Mouse (Mus musculus) liver, postnatal 0 days (tissue): ENCODE data around the gene Gm49361. TPM values are rescaled to one million over a fixed set of nuclear protein-coding genes. Genes with fewer than 3 reads are reported as not detected.
A peak's percentile ranks its signal among the peaks of the same experiment; 100 is the strongest.

Experiments
- ATAC-seq: fragments of 200-750 bp; cut with Nextera tagmentation; 2 replicates; pipeline ENCODE4 v1.8.0; 2017; ENCODE audit warnings: mild to moderate bottlenecking, moderate library complexity
- DNase-seq: peaks from one replicate; pipeline ENCODE4 v3.0.0-alpha.2; 2016
- H3K27ac ChIP-seq: fragments of 300-500 bp; sonication (generic); 2 replicates; pipeline ENCODE4 v1.5.1; 2014; ENCODE audit warnings: antibody characterized with exemption, moderate library complexity, mild to moderate bottlenecking, low read depth
- H3K27me3 ChIP-seq: fragments of 300-500 bp; sonication (generic); 2 replicates; pipeline ENCODE4 v1.6.1; 2014; ENCODE audit warnings: low read length, control low read depth, mixed read lengths; ENCODE audit not compliant: insufficient read depth
- H3K36me3 ChIP-seq: fragments of 300-500 bp; sonication (generic); replicated peaks from 2 replicates; pipeline ENCODE4 v1.6.1; 2014; ENCODE audit warnings: mild to moderate bottlenecking, control low read depth, low read length, moderate library complexity, mixed read lengths; ENCODE audit not compliant: insufficient read depth
- H3K4me1 ChIP-seq: fragments of 300-500 bp; sonication (generic); 2 replicates; pipeline ENCODE4 v1.6.1; 2014; ENCODE audit warnings: antibody characterized with exemption, mild to moderate bottlenecking, control low read depth; ENCODE audit not compliant: insufficient read depth
- H3K4me2 ChIP-seq: fragments of 300-500 bp; sonication (generic); 2 replicates; pipeline ENCODE4 v1.6.1; 2014; ENCODE audit warnings: low read depth, mild to moderate bottlenecking, low read length, moderate library complexity, mixed read lengths
- H3K4me3 ChIP-seq: fragments of 300-500 bp; sonication (generic); 2 replicates; pipeline ENCODE4 v1.5.1; 2014; ENCODE audit warnings: low read depth, low read length
- H3K9ac ChIP-seq: fragments of 300-500 bp; sonication (generic); replicated peaks from 2 replicates; pipeline ENCODE4 v1.6.1; 2014; ENCODE audit warnings: mild to moderate bottlenecking, moderate library complexity
- H3K9me3 ChIP-seq: fragments of 300-500 bp; sonication (generic); 2 replicates; pipeline ENCODE4 v1.6.1; 2016; ENCODE audit warnings: mild to moderate bottlenecking, control low read depth, low read length, mixed read lengths
- CTCF ChIP-seq: sonication (generic); IDR thresholded peaks from 2 replicates; pipeline ENCODE4 v1.5.1; 2016; ENCODE audit warnings: antibody characterized with exemption, low read depth
- EP300 ChIP-seq: IDR thresholded peaks from 2 replicates; pipeline ENCODE4 v1.6.1; 2016; ENCODE audit warnings: antibody characterized with exemption, low read depth, mild to moderate bottlenecking
- WGBS: fragments of 180-500 bp; shearing (Covaris S2); extraction: QIAGEN DNeasy Blood & Tissue Kit; methylation state at CpG from one replicate; pipeline ENCODE4 v1.1.7; 2014; ENCODE audit not compliant: insufficient replicate concordance; 5-methylcytosine and 5-hydroxymethylcytosine counted together
- polyA plus RNA-seq: library from polyadenylated mRNA; unstranded; fragments of >200 nt; fragmentation: Nextera tagmentation; extraction: Ambion mirVana; gene quantifications from 2 replicates; pipeline ENCODE4 v1.2.1, GENCODE M21; 2015

Gene Gm49361
- polyA plus RNA-seq, 1 experiment from 2014 or later, result not detected

GRCm38 (mm10) chr14:57732668-57733293, 13.1 kb downstream of the Gm49361 start:
- DNase-seq (no peak), ATAC-seq (no peak)
- H3K9ac ChIP-seq, result no peak overlapping the region
- no peak overlapping the region for H3K4me3 ChIP-seq
- peaks cover 11% of the 10 kb centered on the region; the same call in 1 of the 2 replicates for H3K36me3 ChIP-seq
- no peak overlapping the region for H3K4me2 ChIP-seq
- WGBS, result 85% methylated on average over 6 of the region's 6 CpGs
- TF ChIP-seq EP300 (no peak), CTCF (no peak)
- no peaks in the 10 kb centered on the region for H3K27me3 ChIP-seq
- peaks cover 29% of the 10 kb centered on the region for H3K4me1 ChIP-seq
- no peak overlapping the region for H3K27ac ChIP-seq
- H3K9me3 ChIP-seq, result no peaks in the 10 kb centered on the region

- ATAC-seq (peak; percentile 15; the same call in 1 of the 2 replicates), DNase-seq (peak; percentile 31)
- TF ChIP-seq CTCF (no peak), EP300 (no peak)
- peaks cover 20% of the 10 kb centered on the region for H3K4me1 ChIP-seq
- no peak overlapping the region for H3K4me2 ChIP-seq
- H3K27ac ChIP-seq, result peak overlapping the region; percentile 30; the same call in 1 of the 2 replicates
- no peak overlapping the region for H3K9ac ChIP-seq
- H3K4me3 ChIP-seq, result no peak overlapping the region
- no peaks in the 10 kb centered on the region for H3K27me3 ChIP-seq
- peaks cover 11% of the 10 kb centered on the region; the same call in 1 of the 2 replicates for H3K36me3 ChIP-seq
- H3K9me3 ChIP-seq, result no peaks in the 10 kb centered on the region
- WGBS, result 62% methylated on average over 9 of the region's 9 CpGs
Measured at GRCm38 (mm10) chr14:57730527-57730926, 15.4 kb downstream of the Gm49361 start.

- Histone ChIP-seq H3K36me3 (peaks cover 11% of the 10 kb centered on the region; the same call in 1 of the 2 replicates), H3K9me3 (no peaks in the 10 kb centered on the region), H3K4me1 (peaks cover 20% of the 10 kb centered on the region), H3K4me3 (no peak overlapping the region), H3K27ac (peak overlapping the region; percentile 30; the same call in 1 of the 2 replicates), H3K27me3 (no peaks in the 10 kb centered on the region), H3K9ac (no peak overlapping the region), H3K4me2 (no peak overlapping the region)
- no peak for TF ChIP-seq CTCF
- TF ChIP-seq EP300, result no peak
- WGBS, result 33% methylated on average over 5 of the region's 5 CpGs
- DNase-seq (peak; percentile 60), ATAC-seq (peak; percentile 82)
Measured at GRCm38 (mm10) chr14:57729975-57730499, 15.9 kb downstream of the Gm49361 start.

- DNase-seq (no peak), ATAC-seq (no peak)
- Histone ChIP-seq H3K27me3 (no peaks in the 10 kb centered on the region), H3K4me3 (no peak overlapping the region), H3K36me3 (peaks cover 11% of the 10 kb centered on the region; the same call in 1 of the 2 replicates), H3K9me3 (no peaks in the 10 kb centered on the region), H3K4me1 (peaks cover 20% of the 10 kb centered on the region), H3K4me2 (peak overlapping the region; percentile 26; the same call in 1 of the 2 replicates), H3K9ac (no peak overlapping the region), H3K27ac (peak overlapping the region; percentile 13)
- WGBS, result 40% methylated on average over 8 of the region's 8 CpGs
- TF ChIP-seq CTCF (no peak), EP300 (no peak)
Measured at GRCm38 (mm10) chr14:57729364-57729763, 16.5 kb downstream of the Gm49361 start.

DNA sequence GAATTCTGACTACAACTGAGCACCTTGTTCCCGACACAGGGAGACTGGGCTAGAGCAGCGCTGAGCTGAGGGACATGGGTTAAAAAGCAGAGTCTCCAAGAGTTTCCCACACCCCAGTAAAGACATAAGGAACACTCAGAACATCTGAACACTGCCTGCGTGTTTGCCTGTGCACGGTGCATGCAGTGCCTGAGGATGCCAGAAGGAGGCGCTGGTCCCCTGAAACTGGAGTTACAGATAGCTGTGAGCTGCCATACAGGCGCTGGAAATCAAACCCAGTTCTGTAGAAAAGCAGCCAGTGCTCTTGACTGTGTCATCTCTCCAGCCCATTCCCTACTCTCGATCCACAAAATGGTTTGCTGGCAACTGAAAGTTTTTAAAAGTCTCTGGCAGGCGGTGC, 19.7 kb downstream of the Gm49361 start:
- TF ChIP-seq EP300, result no peak
- peak; percentile 69 for TF ChIP-seq CTCF
- H3K4me3 ChIP-seq, result no peak overlapping the region
- peaks cover 11% of the 10 kb centered on the region for H3K36me3 ChIP-seq
- H3K4me2 ChIP-seq, result no peak overlapping the region
- no peak overlapping the region for H3K9ac ChIP-seq
- H3K4me1 ChIP-seq, result peaks cover 17% of the 10 kb centered on the region
- no peak overlapping the region for H3K27ac ChIP-seq
- H3K9me3 ChIP-seq, result no peaks in the 10 kb centered on the region
- DNase-seq, result peak; percentile 44
- no peak for ATAC-seq
- WGBS, result 82% methylated on average over 8 of the region's 8 CpGs
- no peaks in the 10 kb centered on the region for H3K27me3 ChIP-seq

DNA sequence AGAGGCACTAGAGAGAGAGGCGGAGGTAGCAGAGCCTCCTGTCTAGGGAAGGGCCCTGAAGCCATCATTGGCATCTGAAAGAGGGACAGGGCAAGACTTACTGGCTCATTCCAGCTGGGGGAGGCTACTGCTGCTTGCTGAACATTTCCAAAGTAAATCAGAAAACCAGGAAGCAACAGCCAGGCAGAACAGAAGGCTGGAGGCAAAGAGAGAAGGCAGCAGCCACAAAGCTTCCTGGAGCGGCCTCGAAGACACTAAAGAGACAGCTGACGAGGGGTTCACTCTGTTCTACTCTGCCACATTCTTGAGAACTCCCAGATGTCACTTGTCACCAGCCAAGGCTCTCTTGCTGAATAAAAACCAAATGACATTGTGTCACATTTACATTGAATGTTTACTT, 21.4 kb downstream of the Gm49361 start:
- Histone ChIP-seq H3K27me3 (no peaks in the 10 kb centered on the region), H3K9me3 (no peaks in the 10 kb centered on the region), H3K4me3 (no peak overlapping the region), H3K9ac (no peak overlapping the region), H3K36me3 (peaks cover 11% of the 10 kb centered on the region), H3K4me2 (no peak overlapping the region), H3K4me1 (peaks cover 3% of the 10 kb centered on the region), H3K27ac (no peak overlapping the region)
- DNase-seq, result no peak
- ATAC-seq, result no peak
- TF ChIP-seq EP300 (no peak), CTCF (no peak)
- 66% methylated on average over 4 of the region's 4 CpGs for WGBS
